Mouse (Mus musculus) liver, embryonic 14.5 days (tissue): ENCODE results near the gene Acd. TPM values are rescaled to one million over a fixed set of nuclear protein-coding genes. Genes with fewer than 3 reads are reported as not detected.

Experiments
- ATAC-seq: fragments of 200-750 bp; cut with Nextera tagmentation; 2 replicates; pipeline ENCODE4 v1.8.0; 2017; ENCODE audit warnings: moderate number of reproducible peaks, mild to moderate bottlenecking, moderate library complexity; ENCODE audit not compliant: insufficient read depth
- DNase-seq, 3 experiments: peaks; one replicate each; pipeline ENCODE4 v3.0.0-alpha.2; 2012 to 2013; ENCODE audit warnings: low read depth in 3 of 3, low spot score in 3 of 3
- H3K27ac ChIP-seq: fragments of 300-500 bp; sonication (generic); 2 replicates; pipeline ENCODE4 v1.5.1; 2014; ENCODE audit warnings: moderate library complexity, mild to moderate bottlenecking, control low read depth, inconsistent platforms
- H3K27me3 ChIP-seq: fragments of 300-500 bp; sonication (generic); 2 replicates; pipeline ENCODE4 v1.6.1; 2014; ENCODE audit warnings: mild to moderate bottlenecking, low read length, moderate library complexity; ENCODE audit not compliant: control insufficient read depth, insufficient read depth
- H3K36me3 ChIP-seq: fragments of 300-500 bp; sonication (generic); replicated peaks from 2 replicates; pipeline ENCODE4 v1.6.1; 2014; ENCODE audit warnings: low read depth; ENCODE audit not compliant: control insufficient read depth, insufficient read depth
- H3K4me1 ChIP-seq, 2 experiments: fragments of 200-500 bp in 1 of 2; fragments of 300-500 bp in 1 of 2; sonication (generic) in 1 of 2; replicated peaks; 2 replicates each; pipeline ENCODE4 v1.6.1; 2012 to 2014; ENCODE audit warnings: antibody characterized with exemption in 1 of 2, inconsistent platforms in 1 of 2, low read length in 1 of 2; ENCODE audit not compliant: control insufficient read depth in 2 of 2, insufficient read depth in 2 of 2
- H3K4me2 ChIP-seq: fragments of 300-500 bp; sonication (generic); 2 replicates; pipeline ENCODE4 v1.6.1; 2014; ENCODE audit warnings: low read depth, mild to moderate bottlenecking, control low read depth, moderate library complexity
- H3K4me3 ChIP-seq, 2 experiments: fragments of 200-500 bp in 1 of 2; fragments of 300-500 bp in 1 of 2; sonication (generic) in 1 of 2; 2 replicates each; pipeline ENCODE4 v1.5.1; 2012 to 2014; ENCODE audit warnings: low read depth in 2 of 2, low read length in 2 of 2, mild to moderate bottlenecking in 2 of 2, control low read depth in 1 of 2, inconsistent platforms in 1 of 2, moderate library complexity in 1 of 2; ENCODE audit not compliant: insufficient read depth in 1 of 2
- H3K9ac ChIP-seq: fragments of 300-500 bp; sonication (generic); replicated peaks from 2 replicates; pipeline ENCODE4 v1.6.1; 2014; ENCODE audit warnings: mild to moderate bottlenecking, control low read depth, moderate library complexity
- H3K9me3 ChIP-seq: fragments of 300-500 bp; sonication (generic); 2 replicates; pipeline ENCODE4 v1.6.1; 2016; ENCODE audit warnings: low read length, mixed read lengths; ENCODE audit not compliant: control insufficient read depth
- CTCF ChIP-seq: IDR thresholded peaks from 2 replicates; pipeline ENCODE4 v1.5.1; 2016; ENCODE audit warnings: antibody characterized with exemption, low read depth, control low read depth
- EP300 ChIP-seq: IDR thresholded peaks from 2 replicates; pipeline ENCODE4 v1.6.1; 2016; ENCODE audit warnings: antibody characterized with exemption, low read depth
- WGBS: fragments of 180-500 bp; shearing (Covaris S2); extraction: QIAGEN DNeasy Blood & Tissue Kit; methylation state at CpG from one replicate; pipeline ENCODE4 v1.1.7; 2014; ENCODE audit not compliant: insufficient replicate concordance; 5-methylcytosine and 5-hydroxymethylcytosine counted together
- polyA plus RNA-seq, 2 experiments: library from polyadenylated mRNA; depleted of rRNA in 1 of 2; stranded (reverse) in 1 of 2; unstranded in 1 of 2; fragments of >200 nt; fragmentation: Nextera tagmentation in 1 of 2; extraction: Ambion mirVana in 1 of 2; gene quantifications; 2 replicates each; pipeline versions ENCODE4 v1.2.1 to v1.2.3; 2012 to 2014

Acd gene
- polyA plus RNA-seq, 2 experiments, result 8.8 to 20.3 TPM

DNA sequence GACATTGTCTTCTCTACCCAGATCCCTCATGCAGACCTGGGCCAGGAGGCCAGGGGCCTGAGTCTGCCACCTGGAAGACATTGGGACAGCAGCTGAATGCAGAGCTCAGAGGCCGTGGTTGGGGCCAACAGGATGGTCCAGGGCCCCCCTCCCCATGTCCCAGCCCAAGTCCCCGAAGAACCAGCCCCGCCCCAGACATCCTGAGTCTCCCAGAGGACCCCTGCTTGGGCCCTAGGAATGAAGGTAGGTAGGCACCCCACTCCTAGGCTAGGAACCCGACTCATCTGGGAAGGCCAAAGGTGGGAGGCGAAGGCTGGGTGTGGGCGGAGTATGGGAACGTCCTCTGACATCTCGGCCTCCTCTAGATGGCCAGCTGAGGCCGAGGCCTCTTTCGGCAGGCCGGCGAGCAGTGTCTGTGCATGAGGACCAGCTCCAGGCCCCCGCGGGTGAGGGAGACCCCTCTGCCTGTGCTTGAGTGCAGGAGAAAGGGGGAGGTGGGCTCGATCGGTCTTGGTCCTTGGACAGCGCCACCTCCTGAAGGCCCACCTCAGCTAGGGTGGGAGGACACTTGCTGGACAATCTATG, 3.6 kb downstream of the Acd start:
- Histone ChIP-seq H3K9me3 (no peaks in the 10 kb centered on the region), H3K4me2 (no peak overlapping the region), H3K27ac (no peak overlapping the region), H3K9ac (no peak overlapping the region), H3K4me1 (peaks cover 2 to 14% of the 10 kb centered on the region in 2 experiments), H3K36me3 (no peaks in the 10 kb centered on the region; the same call in 1 of the 2 replicates), H3K27me3 (no peaks in the 10 kb centered on the region), H3K4me3 (no peak overlapping the region)
- TF ChIP-seq CTCF, result no peak
- no peak for TF ChIP-seq EP300
- WGBS, result 85% methylated on average over 17 of the region's 17 CpGs
- no peak for ATAC-seq
- no peak for DNase-seq

DNA sequence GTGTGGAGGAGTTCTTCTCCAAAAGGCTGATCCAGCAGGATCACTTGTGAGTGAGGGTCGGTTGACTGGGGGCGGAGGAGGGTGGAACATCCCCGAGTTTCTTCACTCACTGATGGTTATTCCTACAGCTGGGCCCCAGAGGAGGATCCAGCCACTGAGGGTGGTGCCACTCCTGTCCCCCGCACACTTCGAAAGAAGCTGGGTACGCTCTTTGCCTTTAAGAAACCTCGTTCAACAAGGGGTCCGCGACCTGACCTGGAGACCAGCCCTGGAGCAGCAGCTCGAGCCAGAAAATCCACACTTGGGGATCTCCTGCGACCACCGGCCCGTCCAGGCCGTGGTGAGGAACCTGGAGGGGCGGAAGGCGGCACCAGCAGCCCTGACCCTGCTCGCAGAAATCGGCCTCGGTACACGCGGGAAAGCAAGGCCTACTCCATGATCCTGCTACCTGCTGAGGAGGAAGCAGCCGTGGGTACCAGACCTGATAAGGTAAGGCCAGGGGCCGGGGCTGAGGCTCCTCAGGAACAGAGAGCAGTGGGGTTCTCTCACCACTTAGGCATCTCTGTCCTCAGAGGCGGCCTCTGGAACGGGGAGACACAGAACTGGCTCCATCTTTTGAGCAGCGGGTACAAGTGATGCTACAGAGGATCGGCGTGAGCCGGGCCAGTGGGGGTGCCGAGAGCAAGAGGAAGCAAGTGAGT, 5.7 kb downstream of the Acd start:
- WGBS, result 79% methylated on average over 30 of the region's 30 CpGs
- no peak overlapping the region for H3K4me2 ChIP-seq
- no peak overlapping the region for H3K27ac ChIP-seq
- H3K27me3 ChIP-seq, result no peaks in the 10 kb centered on the region
- no peak for TF ChIP-seq CTCF
- no peak for TF ChIP-seq EP300
- no peak for ATAC-seq
- no peaks in the 10 kb centered on the region for H3K9me3 ChIP-seq
- H3K4me1 ChIP-seq, result peaks cover 0 to 9% of the 10 kb centered on the region in 2 experiments; a peak in 3 of 4 replicates
- H3K36me3 ChIP-seq, result no peaks in the 10 kb centered on the region; the same call in 1 of the 2 replicates
- H3K4me3 ChIP-seq, result no peak overlapping the region
- DNase-seq, result no peak
- H3K9ac ChIP-seq, result no peak overlapping the region

DNA sequence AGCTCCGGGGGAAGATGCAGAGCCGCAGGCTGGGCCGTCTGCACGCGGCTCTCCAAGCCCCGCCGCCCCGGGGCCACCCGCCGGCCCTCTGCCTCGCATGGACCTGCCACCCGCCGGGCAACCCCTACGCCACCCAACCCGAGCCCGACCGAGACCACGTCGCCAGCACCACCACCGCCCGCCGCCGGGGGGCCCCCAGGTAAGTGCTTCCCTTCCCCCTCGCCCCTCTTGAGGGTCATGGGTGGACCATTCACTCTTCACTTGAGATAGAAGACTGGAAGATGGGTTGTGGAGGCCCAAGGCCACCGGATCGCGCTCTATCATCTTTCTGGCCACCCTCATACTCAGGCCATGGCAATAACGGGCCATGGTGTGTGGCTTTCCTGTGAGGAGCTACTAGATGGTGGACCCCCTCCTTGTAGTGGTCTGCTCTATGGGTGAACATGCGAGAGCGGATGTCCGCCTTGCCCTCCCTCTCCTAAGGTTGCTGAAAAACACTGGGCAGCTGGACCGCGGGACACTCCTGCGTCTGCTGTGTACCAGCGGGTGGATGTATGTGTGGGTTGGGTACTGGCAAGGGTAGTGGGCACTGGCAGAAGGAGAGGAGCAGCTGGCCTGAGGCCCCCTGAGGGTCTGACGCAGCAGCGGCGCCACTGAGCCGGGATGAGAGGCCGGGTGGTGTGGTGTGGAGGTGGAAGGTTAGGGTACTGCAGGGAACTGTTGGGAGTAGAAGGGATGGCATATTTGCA, 6.7 kb downstream of the Acd start:
- Histone ChIP-seq H3K27ac (no peak overlapping the region), H3K36me3 (no peaks in the 10 kb centered on the region; the same call in 1 of the 2 replicates), H3K4me1 (peaks cover 0 to 5% of the 10 kb centered on the region in 2 experiments; a peak in 3 of 4 replicates), H3K4me2 (peak overlapping the region; percentile 55), H3K9ac (no peak overlapping the region), H3K27me3 (no peaks in the 10 kb centered on the region), H3K9me3 (no peaks in the 10 kb centered on the region), H3K4me3 (peak overlapping the region; percentile 10 to 19; a peak in 3 of 4 replicates)
- DNase-seq, result no peak
- WGBS, result 29% methylated on average over 40 of the region's 40 CpGs
- ATAC-seq, result no peak
- TF ChIP-seq CTCF (0 out of 2 replicates have a peak, but pooled peaks have one; percentile 13), EP300 (no peak)

DNA sequence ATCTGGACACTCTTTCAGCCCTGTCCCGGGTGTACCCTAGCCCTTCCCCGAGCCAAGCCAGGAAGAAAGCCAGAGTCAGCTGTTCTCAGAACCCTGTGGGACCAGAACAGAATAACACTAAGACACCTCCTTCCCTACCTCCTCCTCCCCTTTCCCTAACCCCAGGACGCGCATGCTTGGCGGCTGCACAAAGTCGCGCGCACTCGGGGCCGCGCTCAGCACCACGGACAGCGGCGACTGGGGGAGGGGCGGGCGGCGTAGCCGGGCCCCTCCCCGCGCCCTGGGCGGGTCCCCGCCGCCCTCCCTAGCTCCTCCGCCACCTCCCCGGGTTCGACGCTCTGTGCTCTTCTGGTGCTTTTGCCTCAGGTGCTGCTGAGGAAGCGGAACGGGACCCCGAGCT, 7.3 kb downstream of the Acd start:
- Histone ChIP-seq H3K4me1 (peaks cover 0 to 5% of the 10 kb centered on the region in 2 experiments; a peak in 3 of 4 replicates), H3K4me3 (peak overlapping the region; percentile 10 to 19; a peak in 3 of 4 replicates), H3K36me3 (no peaks in the 10 kb centered on the region; the same call in 1 of the 2 replicates), H3K27ac (no peak overlapping the region), H3K4me2 (peak overlapping the region; percentile 55), H3K9ac (no peak overlapping the region), H3K27me3 (no peaks in the 10 kb centered on the region), H3K9me3 (no peaks in the 10 kb centered on the region)
- WGBS, result 6% methylated on average over 30 of the region's 30 CpGs
- ATAC-seq, result peak; percentile 43
- TF ChIP-seq CTCF (no peak), EP300 (no peak)
- peak in 1 of 3 experiments; percentile 29 for DNase-seq
